Mouse (Mus musculus) heart, adult 11 months (tissue): ENCODE measurements around the gene Luc7l3.

Experiments used
- DNase-seq: peaks from one replicate; pipeline ENCODE4 v3.0.0; 2022

The Luc7l3 gene

DNA sequence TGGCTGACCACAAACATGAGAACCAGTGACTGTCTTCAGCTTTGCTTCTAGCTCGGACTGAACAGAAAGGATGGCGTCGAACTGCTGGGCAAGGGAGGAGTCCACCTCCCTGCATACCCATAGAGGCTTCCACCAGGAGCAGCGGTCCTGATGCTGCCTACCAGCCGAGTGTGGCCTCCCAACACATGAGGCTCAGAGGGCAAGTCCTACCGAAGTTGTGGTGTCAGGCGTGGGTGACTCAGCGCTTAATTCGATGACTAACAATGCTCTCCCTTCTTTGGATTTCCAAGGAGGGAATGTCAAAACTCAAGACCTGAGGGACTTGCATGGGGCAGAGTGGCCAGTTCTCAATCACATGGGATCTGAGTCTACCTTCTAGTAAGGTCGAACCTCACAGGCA is 68.1 kb downstream of the Luc7l3 start:
- no peak for DNase-seq

DNA sequence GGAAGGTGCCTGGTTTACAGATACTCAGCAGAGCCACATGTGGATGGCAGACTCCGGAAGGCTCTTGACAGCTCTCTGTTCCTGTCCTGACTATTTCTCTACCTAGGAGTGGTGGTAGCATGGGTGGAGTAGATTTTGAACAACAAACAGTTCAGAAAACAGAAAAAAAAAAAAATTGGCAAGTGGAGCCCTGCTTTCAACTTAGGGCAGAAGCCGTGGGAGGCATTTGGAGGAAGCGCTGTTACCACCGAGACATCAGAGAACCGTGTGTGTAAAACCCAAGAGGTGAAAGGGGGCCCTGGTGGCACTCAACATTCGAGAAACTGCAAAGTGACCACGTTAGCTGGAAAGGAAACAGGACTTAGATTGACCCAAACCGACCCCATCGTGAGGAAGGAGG is 68.6 kb downstream of the Luc7l3 start:
- DNase-seq, result no peak

DNA sequence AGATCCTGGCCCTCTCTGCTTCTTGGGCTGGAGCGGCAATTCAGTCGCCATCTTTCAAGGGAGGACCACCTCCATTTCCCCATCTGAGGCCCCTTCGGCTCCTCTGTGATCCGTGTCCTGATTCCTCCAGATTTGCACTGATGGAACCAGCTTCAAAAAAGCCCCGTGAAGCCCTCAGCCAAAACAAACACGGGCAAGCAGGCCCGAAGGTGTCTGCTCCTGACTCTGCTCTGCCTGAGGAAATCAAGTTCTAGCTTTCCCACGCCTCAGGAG is 75.1 kb downstream of the Luc7l3 start:
- no peak for DNase-seq

GRCm38 (mm10) chr11:94245955-94246788 is 75.6 kb downstream of the Luc7l3 start, which contains the start of gene Wfikkn2:
Gene Wfikkn2, minus strand, starts transcription at chr11:94246005.
- DNase-seq, result no peak

- DNase-seq, result no peak
Observed at GRCm38 (mm10) chr11:94244385-94244784, 77.4 kb downstream of the Luc7l3 start.

GRCm38 (mm10) chr11:94243422-94244180 is 78.2 kb downstream of the Luc7l3 start:
- DNase-seq, result no peak

- DNase-seq, result peak; percentile 88
Observed at GRCm38 (mm10) chr11:94242760-94243421, 78.9 kb downstream of the Luc7l3 start.

DNA sequence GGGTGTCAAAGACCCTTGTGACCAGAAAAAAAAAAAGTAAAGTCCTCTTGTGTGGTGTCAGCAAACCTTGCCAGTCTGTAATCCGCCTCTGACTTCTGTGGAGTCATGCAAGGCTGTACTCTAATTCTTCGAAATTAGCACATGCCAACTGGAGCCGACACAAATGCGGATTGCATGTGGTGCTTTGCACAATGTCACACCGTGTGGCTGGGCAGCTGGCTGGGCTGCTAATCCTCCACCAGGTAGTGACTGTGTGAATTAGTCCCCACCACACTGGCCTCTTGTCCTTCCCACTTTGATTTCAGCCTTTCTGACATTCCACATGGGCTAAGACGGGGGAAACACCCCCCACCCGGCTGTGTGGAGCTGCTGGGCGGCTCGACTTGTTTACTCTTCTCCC is 82.1 kb downstream of the Luc7l3 start:
- no peak for DNase-seq

DNA sequence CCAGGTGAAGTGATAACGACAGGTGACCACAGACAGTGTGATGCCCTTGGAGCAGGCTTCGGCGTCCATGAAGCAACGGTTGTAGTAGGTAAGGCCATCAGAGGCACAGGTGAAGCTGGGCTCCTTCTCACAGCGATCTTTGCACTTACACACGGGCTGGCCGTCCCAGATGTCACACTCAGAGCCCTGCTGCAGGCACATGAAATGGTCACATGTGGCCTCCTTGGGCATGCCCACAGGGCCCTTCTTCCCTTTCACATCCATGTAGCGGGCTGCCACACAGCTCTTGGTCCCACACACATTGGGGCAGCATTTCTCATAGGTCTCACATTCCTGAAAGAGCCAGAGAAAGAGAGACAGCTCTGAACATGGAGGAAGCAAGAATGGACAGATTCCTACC is 83.0 kb downstream of the Luc7l3 start:
- peak; percentile 89 for DNase-seq
